Mouse (Mus musculus): ENCODE results near the gene Zfp120. TPM values are rescaled to one million over a fixed set of nuclear protein-coding genes. Genes with fewer than 3 reads are reported as not detected.
A peak's percentile ranks its signal among the peaks of the same experiment; 100 is the strongest.
"Not testable (repeated sequence)": the region's sequence is repeated elsewhere in the genome, so short reads cannot be mapped to it uniquely, and the experiment has no call there.

Gene Zfp120
- polyA plus RNA-seq (2014; fragmentation: Nextera tagmentation; extraction: Ambion mirVana), result 8.5 and 11.6 TPM in 2 replicates

- ATAC-seq (ENCODE audit: low FRiP score, low TSS enrichment), result peak; percentile 100
- Histone ChIP-seq H3K4me2 (replicated peaks; ENCODE audit: low read depth, low read length) (peak within 1 kb of the TSS; percentile 57), H3K4me1 (ENCODE audit: control insufficient read depth, insufficient read depth, low read length) (peaks cover 4% of the 10 kb centered on the region; the same call in 1 of the 2 replicates), H3K4me3 (ENCODE audit: low read length) (peak within 1 kb of the TSS; percentile 77), H3K36me3 (ENCODE audit: control insufficient read depth, insufficient read depth, low read length) (0 out of 2 replicates have a peak, but pooled peaks cover 4% of the 10 kb centered on the region), H3K9me3 (ENCODE audit: control insufficient read depth, low read length) (no peaks in the 10 kb centered on the region), H3K9ac (ENCODE audit: low read depth, low read length) (peak within 1 kb of the TSS; percentile 75), H3K27ac (ENCODE audit: low read depth, low read length) (peak within 1 kb of the TSS; percentile 71), H3K27me3 (ENCODE audit: control insufficient read depth, insufficient read depth, low read length) (no peaks in the 10 kb centered on the region)
- under 1% methylated on average over 13 of the region's 13 CpGs for WGBS
These were observed at the start of gene Zfp120 for GRCm38 (mm10) chr2:150136435-150136897. Zfp120 (minus strand) TSS chr2:150136708.

GRCm38 (mm10) chr2:150181570-150181999 is 45.1 kb upstream of the Zfp120 start, which contains the start of gene Gm14139:
Gm14139 (plus strand) TSS chr2:150181755.
- H3K4me3 ChIP-seq (ENCODE audit: low read length); ATAC-seq (ENCODE audit: low FRiP score, low TSS enrichment); H3K27ac ChIP-seq (ENCODE audit: low read depth, low read length); H3K9ac ChIP-seq (ENCODE audit: low read depth, low read length); H3K4me2 ChIP-seq (replicated peaks; ENCODE audit: low read depth, low read length); H3K9me3 ChIP-seq (ENCODE audit: control insufficient read depth, low read length); H3K36me3 ChIP-seq (ENCODE audit: control insufficient read depth, insufficient read depth, low read length); H3K4me1 ChIP-seq (ENCODE audit: control insufficient read depth, insufficient read depth, low read length); H3K27me3 ChIP-seq (ENCODE audit: control insufficient read depth, insufficient read depth, low read length): not testable (repeated sequence)
- 76% methylated on average over 7 of the region's 7 CpGs for WGBS

GRCm38 (mm10) chr2:150181046-150181445 is 44.5 kb upstream of the Zfp120 start:
- H3K27ac ChIP-seq (ENCODE audit: low read depth, low read length); H3K36me3 ChIP-seq (ENCODE audit: control insufficient read depth, insufficient read depth, low read length); H3K9ac ChIP-seq (ENCODE audit: low read depth, low read length); H3K4me2 ChIP-seq (replicated peaks; ENCODE audit: low read depth, low read length); H3K27me3 ChIP-seq (ENCODE audit: control insufficient read depth, insufficient read depth, low read length); H3K4me3 ChIP-seq (ENCODE audit: low read length); H3K9me3 ChIP-seq (ENCODE audit: control insufficient read depth, low read length); H3K4me1 ChIP-seq (ENCODE audit: control insufficient read depth, insufficient read depth, low read length); ATAC-seq (ENCODE audit: low FRiP score, low TSS enrichment): not testable (repeated sequence)

- ATAC-seq (ENCODE audit: low FRiP score, low TSS enrichment); H3K4me3 ChIP-seq (ENCODE audit: low read length); H3K9me3 ChIP-seq (ENCODE audit: control insufficient read depth, low read length); H3K36me3 ChIP-seq (ENCODE audit: control insufficient read depth, insufficient read depth, low read length); H3K27me3 ChIP-seq (ENCODE audit: control insufficient read depth, insufficient read depth, low read length); H3K4me2 ChIP-seq (replicated peaks; ENCODE audit: low read depth, low read length); H3K9ac ChIP-seq (ENCODE audit: low read depth, low read length); H3K4me1 ChIP-seq (ENCODE audit: control insufficient read depth, insufficient read depth, low read length); H3K27ac ChIP-seq (ENCODE audit: low read depth, low read length): not testable (repeated sequence)
- WGBS, result 88% methylated on average over 4 of the region's 4 CpGs
These were observed 43.1 kb upstream of the Zfp120 start, which contains the start of gene Gm10770 for GRCm38 (mm10) chr2:150179579-150179978. Gm10770 (minus strand) TSS chr2:150179679.

- Histone ChIP-seq H3K4me3 (ENCODE audit: low read length) (no peak overlapping the region), H3K36me3 (ENCODE audit: control insufficient read depth, insufficient read depth, low read length) (no peaks in the 10 kb centered on the region), H3K4me2 (replicated peaks; ENCODE audit: low read depth, low read length) (no peak overlapping the region), H3K9ac (ENCODE audit: low read depth, low read length) (no peak overlapping the region), H3K9me3 (ENCODE audit: control insufficient read depth, low read length) (no peaks in the 10 kb centered on the region; the same call in 1 of the 2 replicates), H3K27ac (ENCODE audit: low read depth, low read length) (no peak overlapping the region), H3K27me3 (ENCODE audit: control insufficient read depth, insufficient read depth, low read length) (no peaks in the 10 kb centered on the region), H3K4me1 (ENCODE audit: control insufficient read depth, insufficient read depth, low read length) (no peaks in the 10 kb centered on the region)
- ATAC-seq (ENCODE audit: low FRiP score, low TSS enrichment), result no peak
These were observed 37.3 kb upstream of the Zfp120 start for GRCm38 (mm10) chr2:150173833-150174232.

GRCm38 (mm10) chr2:150166703-150167102 is 30.2 kb upstream of the Zfp120 start:
- H3K9me3 ChIP-seq (ENCODE audit: control insufficient read depth, low read length), result no peaks in the 10 kb centered on the region
- H3K36me3 ChIP-seq (ENCODE audit: control insufficient read depth, insufficient read depth, low read length), result no peaks in the 10 kb centered on the region
- no peak overlapping the region for H3K4me3 ChIP-seq (ENCODE audit: low read length)
- H3K9ac ChIP-seq (ENCODE audit: low read depth, low read length), result no peak overlapping the region
- H3K4me2 ChIP-seq (replicated peaks; ENCODE audit: low read depth, low read length), result no peak overlapping the region
- H3K27ac ChIP-seq (ENCODE audit: low read depth, low read length), result no peak overlapping the region
- no peaks in the 10 kb centered on the region for H3K4me1 ChIP-seq (ENCODE audit: control insufficient read depth, insufficient read depth, low read length)
- ATAC-seq (ENCODE audit: low FRiP score, low TSS enrichment), result no peak
- no peaks in the 10 kb centered on the region for H3K27me3 ChIP-seq (ENCODE audit: control insufficient read depth, insufficient read depth, low read length)

GRCm38 (mm10) chr2:150132773-150133172 is 3.7 kb downstream of the Zfp120 start:
- Histone ChIP-seq H3K36me3 (ENCODE audit: control insufficient read depth, insufficient read depth, low read length) (0 out of 2 replicates have a peak, but pooled peaks cover 4% of the 10 kb centered on the region), H3K4me1 (ENCODE audit: control insufficient read depth, insufficient read depth, low read length) (peaks cover 4% of the 10 kb centered on the region; the same call in 1 of the 2 replicates), H3K4me3 (ENCODE audit: low read length) (no peak overlapping the region), H3K4me2 (replicated peaks; ENCODE audit: low read depth, low read length) (no peak overlapping the region), H3K27me3 (ENCODE audit: control insufficient read depth, insufficient read depth, low read length) (no peaks in the 10 kb centered on the region), H3K27ac (ENCODE audit: low read depth, low read length) (no peak overlapping the region), H3K9me3 (ENCODE audit: control insufficient read depth, low read length) (peaks cover 5% of the 10 kb centered on the region), H3K9ac (ENCODE audit: low read depth, low read length) (no peak overlapping the region)
- no peak for ATAC-seq (ENCODE audit: low FRiP score, low TSS enrichment)
- 80% methylated on average over 2 of the region's 2 CpGs for WGBS

- 95% methylated on average over 1 of the region's 1 CpGs for WGBS
- not testable (repeated sequence) for ATAC-seq (ENCODE audit: low FRiP score, low TSS enrichment); H3K4me2 ChIP-seq (replicated peaks; ENCODE audit: low read depth, low read length)
These were observed 4.5 kb downstream of the Zfp120 start for GRCm38 (mm10) chr2:150132002-150132401.

GRCm38 (mm10) chr2:150111247-150111912 is 25.1 kb downstream of the Zfp120 start:
- 86% methylated on average over 10 of the region's 10 CpGs for WGBS

More at GRCm38 (mm10) chr2:150132002-150132401, 4.5 kb downstream of the Zfp120 start:
- not testable (repeated sequence) for H3K4me3 ChIP-seq (ENCODE audit: low read length); H3K36me3 ChIP-seq (ENCODE audit: control insufficient read depth, insufficient read depth, low read length); H3K9ac ChIP-seq (ENCODE audit: low read depth, low read length); H3K27ac ChIP-seq (ENCODE audit: low read depth, low read length); H3K9me3 ChIP-seq (ENCODE audit: control insufficient read depth, low read length); H3K4me1 ChIP-seq (ENCODE audit: control insufficient read depth, insufficient read depth, low read length); H3K27me3 ChIP-seq (ENCODE audit: control insufficient read depth, insufficient read depth, low read length)

More at GRCm38 (mm10) chr2:150111247-150111912, 25.1 kb downstream of the Zfp120 start:
- peaks cover 1% of the 10 kb centered on the region; the same call in 1 of the 2 replicates for H3K36me3 ChIP-seq (ENCODE audit: control insufficient read depth, insufficient read depth, low read length)
- no peak overlapping the region for H3K27ac ChIP-seq (ENCODE audit: low read depth, low read length)
- no peaks in the 10 kb centered on the region for H3K27me3 ChIP-seq (ENCODE audit: control insufficient read depth, insufficient read depth, low read length)
- no peak overlapping the region for H3K4me3 ChIP-seq (ENCODE audit: low read length)
- no peak overlapping the region for H3K4me2 ChIP-seq (replicated peaks; ENCODE audit: low read depth, low read length)
- peaks cover 5% of the 10 kb centered on the region for H3K9me3 ChIP-seq (ENCODE audit: control insufficient read depth, low read length)
- H3K9ac ChIP-seq (ENCODE audit: low read depth, low read length), result no peak overlapping the region
- ATAC-seq (ENCODE audit: low FRiP score, low TSS enrichment), result no peak
- no peaks in the 10 kb centered on the region for H3K4me1 ChIP-seq (ENCODE audit: control insufficient read depth, insufficient read depth, low read length)

Measured in kidney, embryonic 14.5 days (tissue).